Mouse (Mus musculus): Measurements from ENCODE around the gene Prss50.

Prss50 gene

GRCm38 (mm10) chr9:110874660-110875191 lies 17.0 kb downstream of the Prss50 start:
- no peak for DNase-seq (ENCODE audit: low spot score in 2 of 2)

DNA sequence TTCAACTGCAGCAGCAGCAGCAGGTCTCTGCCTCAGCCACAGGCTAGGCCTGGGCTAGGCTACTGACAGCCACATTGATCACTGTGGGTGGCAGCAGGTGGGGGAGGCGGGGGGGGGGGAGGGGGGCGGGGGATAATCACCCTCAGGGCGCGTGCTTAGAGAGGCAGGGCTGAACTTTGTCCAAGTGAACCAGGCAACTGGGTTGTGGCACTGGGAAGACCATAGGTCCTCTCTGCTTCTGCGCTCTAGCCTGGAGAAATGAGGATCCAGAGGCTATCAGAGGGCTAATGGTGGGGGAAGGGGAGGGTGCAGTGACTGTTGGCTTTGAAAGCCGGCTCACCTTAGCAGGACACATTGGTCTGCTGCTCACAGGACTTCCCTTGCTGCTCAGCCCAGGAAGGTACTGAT lies 17.5 kb downstream of the Prss50 start:
- no peak for DNase-seq (ENCODE audit: low spot score in 2 of 2)

DNA sequence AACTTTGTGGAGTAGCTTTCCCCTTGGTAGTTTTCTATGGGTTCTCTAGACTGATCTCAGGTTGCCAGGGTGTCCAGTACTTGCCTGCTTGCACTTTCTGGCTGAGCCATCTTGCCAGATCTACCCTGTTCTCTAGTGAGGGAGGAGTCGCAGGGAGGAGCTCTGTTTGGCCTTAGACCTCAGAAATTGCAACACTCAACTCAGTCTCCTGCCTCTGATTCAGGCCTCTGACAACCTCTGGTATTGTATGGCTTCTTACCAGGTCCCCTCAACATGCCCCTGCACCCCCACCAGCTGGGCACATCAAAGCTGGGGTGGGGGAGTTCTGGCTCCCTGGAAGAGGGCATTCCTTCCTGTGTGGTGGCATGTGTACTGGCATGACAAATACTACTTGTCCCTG lies 19.6 kb downstream of the Prss50 start:
- no peak for DNase-seq (ENCODE audit: low spot score in 2 of 2)

DNA sequence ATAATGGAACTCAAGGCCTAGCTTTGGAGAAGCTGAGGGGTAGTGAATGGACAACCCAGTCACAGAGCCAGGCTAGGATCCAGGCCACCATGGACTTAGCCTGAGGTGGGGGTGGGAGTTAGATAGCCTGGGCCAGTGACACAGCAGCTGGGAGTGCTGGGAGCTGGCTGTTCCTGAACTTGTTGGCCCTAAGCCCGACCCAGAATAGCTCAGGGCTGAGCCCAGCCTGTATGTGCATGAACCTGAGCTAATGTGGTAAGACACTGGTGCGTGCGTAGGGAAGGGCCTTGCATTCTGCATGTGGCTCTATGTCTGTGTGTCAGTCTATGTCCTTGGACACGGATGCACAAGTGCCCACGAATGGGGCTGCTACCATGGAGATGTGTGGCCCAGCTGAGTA lies 20.1 kb downstream of the Prss50 start:
- no peak for DNase-seq (ENCODE audit: low spot score in 2 of 2)

GRCm38 (mm10) chr9:110879191-110879920 lies 21.6 kb downstream of the Prss50 start, which contains the start of gene Als2cl:
Als2cl (plus strand) TSS chr9:110879870.
- DNase-seq (ENCODE audit: low spot score in 2 of 2): no peak

DNA sequence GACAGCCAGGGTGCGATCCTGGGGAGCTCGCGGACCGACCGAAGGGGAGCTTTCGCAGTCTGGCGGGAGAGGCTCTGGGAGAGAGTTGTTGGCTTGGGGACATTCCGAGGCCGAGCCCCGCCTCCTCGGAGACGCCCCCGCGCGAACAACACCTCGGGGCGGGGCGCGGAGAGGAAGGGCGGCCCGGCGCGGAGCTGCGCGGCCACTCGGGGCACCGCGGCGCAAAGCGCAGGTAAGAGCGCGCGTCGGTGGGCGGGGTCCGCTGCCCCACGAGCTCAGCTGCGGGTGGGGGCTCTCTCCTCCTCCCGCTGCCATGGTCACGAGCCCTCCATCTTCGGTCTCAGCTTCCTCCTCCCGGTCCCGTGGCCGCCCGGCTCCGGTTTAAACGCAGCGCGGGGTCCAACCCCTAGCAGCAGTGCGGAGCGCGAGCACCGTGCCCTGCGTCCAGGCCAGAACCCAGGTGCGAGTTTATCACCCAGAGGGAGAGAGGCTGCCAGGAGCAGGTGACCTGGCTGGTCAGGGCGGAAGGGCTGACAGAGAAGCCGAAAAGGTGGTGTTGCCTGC lies 22.3 kb downstream of the Prss50 start, which contains the start of gene Tmie:
Gene Tmie, minus strand, starts transcription at position 116 of the 564 bp plus-strand sequence.
- peak; percentile 55 to 65 for DNase-seq (ENCODE audit: low spot score in 2 of 2)

DNA sequence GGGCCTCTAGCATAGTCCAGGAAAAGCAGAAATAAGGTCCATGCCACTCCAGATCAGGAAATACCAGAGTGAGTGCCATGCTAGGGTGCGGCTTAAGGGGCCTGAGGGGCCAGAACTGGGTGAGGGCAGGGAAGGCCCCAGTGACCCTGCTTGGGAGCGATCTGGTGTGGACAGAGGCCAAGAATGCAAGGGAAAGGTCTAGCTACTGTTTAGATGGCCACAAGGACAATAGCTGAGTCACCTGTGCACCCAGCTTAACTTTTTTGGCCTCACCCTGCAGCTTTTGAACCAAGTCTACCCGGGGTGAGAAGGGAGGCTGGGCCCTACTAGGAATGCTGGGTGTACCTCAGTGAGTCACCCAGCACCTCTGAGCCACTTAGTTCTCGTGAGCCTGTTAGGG lies 23.0 kb downstream of the Prss50 start:
- no peak for DNase-seq (ENCODE audit: low spot score in 2 of 2)

DNA sequence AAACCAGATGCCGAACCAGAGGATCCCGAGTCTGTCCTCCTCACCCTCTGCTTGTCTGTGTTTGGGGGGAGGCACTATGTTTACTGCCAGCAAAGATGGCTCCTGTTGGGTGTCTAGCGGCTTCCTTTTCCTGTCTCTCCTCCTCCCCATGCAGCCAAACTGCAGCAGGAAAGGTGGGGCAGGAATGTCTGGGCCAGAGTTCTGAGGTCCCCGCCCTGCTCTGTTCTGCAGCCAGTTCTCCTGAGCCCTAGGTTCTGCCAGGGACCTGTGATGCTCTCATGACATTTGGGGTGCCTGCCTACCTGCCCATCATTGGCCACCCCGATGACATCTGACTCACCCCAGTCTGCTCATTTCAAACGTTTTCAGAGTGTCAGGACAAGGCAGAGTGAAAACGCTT lies 24.2 kb downstream of the Prss50 start:
- no peak for DNase-seq (ENCODE audit: low spot score in 2 of 2)

DNA sequence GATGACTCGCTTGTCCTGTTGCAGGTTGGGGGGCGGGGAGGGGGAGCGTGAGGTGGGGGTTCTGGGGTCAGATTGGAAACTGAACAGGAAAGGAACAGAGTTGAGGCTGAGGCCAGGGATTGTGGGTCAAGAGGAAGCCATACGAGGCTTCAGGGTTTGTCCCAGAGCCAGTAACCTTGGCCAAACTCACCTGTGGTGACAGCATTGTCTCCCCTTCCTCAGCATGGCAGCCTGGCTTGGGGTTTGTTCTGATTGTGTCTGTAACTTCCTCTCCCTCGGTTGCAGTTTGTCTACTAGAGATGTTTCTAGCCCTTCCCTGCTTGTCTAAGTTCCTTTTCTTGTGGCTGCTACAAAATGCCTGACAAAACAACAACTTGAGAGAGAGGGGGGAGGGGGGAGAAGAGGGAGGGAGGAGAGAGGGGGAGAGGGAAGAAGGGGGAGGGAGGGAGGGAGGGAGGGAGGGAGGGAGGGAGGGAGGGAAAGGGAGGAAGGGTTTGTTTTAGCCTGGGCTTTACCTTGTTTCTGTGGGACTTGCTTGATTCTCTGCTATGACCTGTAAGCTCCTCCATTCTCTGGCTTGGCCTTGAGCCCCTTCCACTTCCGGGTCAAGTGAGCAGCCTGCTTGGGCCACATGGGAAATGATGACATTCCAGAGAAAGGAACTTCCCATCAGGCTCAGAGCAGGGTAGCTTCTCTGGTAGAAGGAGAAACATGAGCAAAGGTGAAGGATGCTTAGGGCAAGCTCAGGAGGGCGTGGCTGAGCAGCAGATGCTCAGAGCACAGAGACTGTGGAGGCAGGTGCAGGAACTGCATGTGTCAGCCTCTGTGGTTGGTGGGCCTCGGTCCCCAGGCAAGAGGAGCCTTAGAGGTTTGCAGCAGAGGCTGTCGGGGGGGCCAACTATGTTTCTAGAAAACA lies 29.9 kb downstream of the Prss50 start:
- no peak for DNase-seq (ENCODE audit: low spot score in 2 of 2)

GRCm38 (mm10) chr9:110888935-110889334 lies 31.2 kb downstream of the Prss50 start:
- DNase-seq (ENCODE audit: low spot score in 2 of 2): no peak

DNA sequence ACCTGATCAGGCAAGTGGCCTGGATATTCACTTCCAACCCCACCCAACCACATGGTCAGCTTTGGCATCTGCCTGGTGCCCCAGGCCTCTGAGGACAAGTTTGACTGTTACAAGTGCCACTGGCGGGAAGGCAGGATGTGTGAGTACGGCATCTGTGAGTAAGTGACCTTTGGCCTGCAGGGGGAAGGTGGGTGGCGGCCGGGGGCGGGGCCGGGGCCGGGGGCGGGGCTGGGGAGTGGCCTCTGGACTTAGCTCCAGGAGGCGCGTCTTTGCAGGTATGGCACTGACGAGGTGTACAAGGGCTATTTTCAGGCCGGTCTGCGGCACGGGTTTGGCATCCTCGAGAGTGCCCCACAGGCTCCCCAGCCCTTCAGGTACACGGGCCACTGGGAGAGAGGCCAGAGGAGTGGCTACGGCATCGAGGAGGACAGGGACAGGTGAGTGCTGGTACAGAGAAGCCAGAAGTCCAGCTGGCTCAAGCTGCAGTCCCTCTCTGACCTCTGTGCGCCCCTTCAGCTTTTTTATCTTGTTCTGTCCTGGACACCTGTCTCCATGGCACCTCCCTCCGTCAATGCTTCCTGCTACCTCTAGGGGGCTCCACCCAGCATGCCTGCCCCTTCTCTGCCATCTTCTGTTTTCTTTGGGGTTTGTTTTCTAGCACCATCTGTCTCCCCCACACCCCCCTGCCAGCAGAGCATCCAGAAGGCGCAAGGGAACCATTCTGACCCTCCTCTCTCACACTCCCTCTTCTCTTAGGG lies 32.4 kb downstream of the Prss50 start:
- no peak for DNase-seq (ENCODE audit: low spot score in 2 of 2)

- DNase-seq (ENCODE audit: low spot score in 2 of 2): no peak
These were observed 33.5 kb downstream of the Prss50 start for GRCm38 (mm10) chr9:110891077-110891828.

GRCm38 (mm10) chr9:110892552-110892951 lies 34.8 kb downstream of the Prss50 start:
- no peak for DNase-seq (ENCODE audit: low spot score in 2 of 2)

GRCm38 (mm10) chr9:110893429-110893828 lies 35.7 kb downstream of the Prss50 start:
- DNase-seq (ENCODE audit: low spot score in 2 of 2): no peak

DNA sequence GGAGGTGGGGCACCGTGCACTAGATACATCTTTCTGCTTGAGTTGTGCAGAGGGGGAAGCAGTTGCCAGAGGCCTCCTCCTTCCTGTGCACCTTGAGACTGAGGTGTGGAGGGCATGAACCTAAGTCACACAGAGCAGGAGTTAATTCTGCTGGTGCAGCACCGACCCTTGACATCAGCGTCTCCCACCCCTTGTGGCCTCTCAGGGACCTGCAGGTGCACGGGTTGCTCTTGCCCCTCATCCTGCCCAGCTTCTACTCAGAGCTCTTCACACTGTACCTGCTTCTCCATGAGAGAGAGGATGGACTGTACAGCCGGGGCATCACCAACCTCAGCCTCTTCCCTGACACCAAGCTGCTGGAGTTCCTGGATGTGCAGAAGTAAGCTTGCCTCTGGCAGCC lies 37.7 kb downstream of the Prss50 start:
- no peak for DNase-seq (ENCODE audit: low spot score in 2 of 2)

GRCm38 (mm10) chr9:110895994-110896393 lies 38.2 kb downstream of the Prss50 start:
- DNase-seq (ENCODE audit: low spot score in 2 of 2): no peak

GRCm38 (mm10) chr9:110896595-110896994 lies 38.8 kb downstream of the Prss50 start:
- peak; percentile 49 to 52 for DNase-seq (ENCODE audit: low spot score in 2 of 2)

GRCm38 (mm10) chr9:110899451-110900008 lies 41.8 kb downstream of the Prss50 start:
- DNase-seq (ENCODE audit: low spot score in 2 of 2): no peak

DNA sequence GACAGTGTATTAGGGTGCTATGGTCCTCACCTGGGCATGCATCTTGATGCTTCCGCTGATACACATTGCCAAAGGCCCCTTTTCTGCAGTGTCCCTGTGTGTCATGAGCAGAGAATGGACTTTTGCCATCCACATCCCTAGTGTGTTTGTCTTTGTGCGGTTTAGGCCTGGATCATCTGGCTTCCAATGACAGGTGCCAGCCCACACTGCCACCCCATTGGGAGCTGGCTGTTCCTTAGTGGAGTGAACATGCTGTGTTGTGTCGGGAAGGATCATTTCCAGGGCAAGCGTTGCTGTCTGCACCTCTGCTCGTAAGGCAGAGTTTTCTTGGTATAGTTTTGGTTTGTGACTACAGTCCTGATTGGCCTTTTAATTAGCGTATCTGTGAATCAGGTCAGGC lies 43.4 kb downstream of the Prss50 start:
- DNase-seq (ENCODE audit: low spot score in 2 of 2): no peak

DNA sequence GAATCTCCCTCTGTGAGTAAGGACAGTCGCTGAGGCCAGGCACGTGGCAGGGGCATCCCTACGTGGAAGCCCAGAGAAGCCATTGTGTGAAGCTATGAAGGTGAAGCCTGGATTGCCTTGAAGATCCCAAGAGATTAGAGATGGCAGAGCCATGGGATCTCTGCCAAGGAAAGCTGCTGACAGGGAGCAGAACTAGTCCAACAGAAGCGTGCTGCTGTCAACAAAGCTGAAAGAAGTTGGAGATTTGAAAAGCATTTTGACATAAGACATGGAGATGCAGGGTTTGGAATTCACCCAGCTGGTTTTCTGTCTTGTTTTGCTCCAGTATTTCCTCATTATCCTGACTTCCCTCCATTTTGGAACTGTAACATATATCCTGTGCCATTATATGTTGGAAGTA lies 44.5 kb downstream of the Prss50 start:
- no peak for DNase-seq (ENCODE audit: low spot score in 2 of 2)
